Mouse (Mus musculus) MEL (cell line): ENCODE data around the gene Ptprk. TPM values are rescaled to one million over a fixed set of nuclear protein-coding genes. Genes with fewer than 3 reads are reported as not detected.
A peak's percentile ranks its signal among the peaks of the same experiment; 100 is the strongest.

Experiments
- DNase-seq: peaks from one replicate; pipeline ENCODE4 v3.0.0; 2011; ENCODE audit warnings: low read depth, low spot score
- H3K27ac ChIP-seq: 2 replicates; pipeline ENCODE4 v1.5.1; 2012; ENCODE audit warnings: low read depth, mild to moderate bottlenecking, control low read depth, low read length, moderate library complexity; ENCODE audit not compliant: control insufficient read depth
- H3K27me3 ChIP-seq, 2 experiments: fragments of 150-350 bp in 1 of 2; sonication (generic) in 1 of 2; 2 replicates each; pipeline ENCODE4 v1.6.1; 2012; ENCODE audit warnings: low read length in 2 of 2, mild to moderate bottlenecking in 2 of 2, improper control_type of control experiment in 1 of 2, moderate library complexity in 1 of 2; ENCODE audit not compliant: insufficient read depth in 2 of 2, control insufficient read depth in 1 of 2
- H3K36me3 ChIP-seq, 2 experiments: 2 replicates each; pipeline ENCODE4 v1.6.1; 2012 to 2014; ENCODE audit warnings: low read length in 2 of 2, improper control_type of control experiment in 1 of 2, inconsistent platforms in 1 of 2, mild to moderate bottlenecking in 1 of 2; ENCODE audit not compliant: insufficient read depth in 2 of 2, control insufficient read depth in 1 of 2
- H3K4me1 ChIP-seq, 2 experiments: fragments of 150-350 bp in 1 of 2; sonication (generic) in 1 of 2; 2 replicates each; pipeline ENCODE4 v1.6.1; 2012; ENCODE audit warnings: low read length in 2 of 2, improper control_type of control experiment in 1 of 2, mild to moderate bottlenecking in 1 of 2; ENCODE audit not compliant: insufficient read depth in 2 of 2, control insufficient read depth in 1 of 2
- H3K4me3 ChIP-seq, 2 experiments: fragments of 150-350 bp in 1 of 2; sonication (generic) in 1 of 2; 2 replicates each; pipeline ENCODE4 v1.5.1; 2012; ENCODE audit warnings: low read depth in 2 of 2, low read length in 2 of 2, mild to moderate bottlenecking in 2 of 2, moderate library complexity in 2 of 2, control low read depth in 1 of 2, improper control_type of control experiment in 1 of 2; ENCODE audit not compliant: control insufficient read depth in 1 of 2, insufficient read depth in 1 of 2
- H3K79me2 ChIP-seq: 2 replicates; pipeline ENCODE4 v1.6.1; 2012; ENCODE audit warnings: mild to moderate bottlenecking, low read length, moderate library complexity; ENCODE audit not compliant: control insufficient read depth, poor library complexity, insufficient read depth
- H3K9ac ChIP-seq: 2 replicates; pipeline ENCODE4 v1.6.1; 2012; ENCODE audit warnings: low read depth, mild to moderate bottlenecking, control low read depth, low read length, moderate library complexity; ENCODE audit not compliant: control insufficient read depth, poor library complexity, severe bottlenecking
- H3K9me3 ChIP-seq: fragments of 150-350 bp; sonication (generic); replicated peaks from 2 replicates; pipeline ENCODE4 v1.6.1; 2012; ENCODE audit warnings: mild to moderate bottlenecking, low read length, improper control_type of control experiment, moderate library complexity; ENCODE audit not compliant: insufficient read depth
- CHD1 ChIP-seq: IDR thresholded peaks from 2 replicates; pipeline ENCODE4 v1.6.1; 2012; ENCODE audit warnings: low read depth, mild to moderate bottlenecking, inconsistent platforms, low read length, improper control_type of control experiment
- E2F4 ChIP-seq: IDR thresholded peaks from 2 replicates; pipeline ENCODE4 v1.6.1; 2011; ENCODE audit warnings: low read depth, low read length, improper control_type of control experiment, borderline replicate concordance
- EP300 ChIP-seq, 2 experiments: IDR thresholded peaks; 2 replicates each; pipeline ENCODE4 v1.6.1; 2011; ENCODE audit warnings: improper control_type of control experiment in 2 of 2, low read length in 2 of 2, low read depth in 1 of 2, mild to moderate bottlenecking in 1 of 2
- ETS1 ChIP-seq: IDR thresholded peaks from 2 replicates; pipeline ENCODE4 v1.6.1; 2012; ENCODE audit warnings: low read depth, mild to moderate bottlenecking, inconsistent platforms, low read length, improper control_type of control experiment, moderate library complexity
- GATA1 ChIP-seq: IDR thresholded peaks from 2 replicates; pipeline ENCODE4 v1.6.1; 2011; ENCODE audit warnings: low read depth, low read length, improper control_type of control experiment
- MYB ChIP-seq: IDR thresholded peaks from 2 replicates; pipeline ENCODE4 v1.6.1; 2011; ENCODE audit warnings: mild to moderate bottlenecking, low read depth, low read length, improper control_type of control experiment
- NELFE ChIP-seq: IDR thresholded peaks from 2 replicates; pipeline ENCODE4 v1.6.1; 2011; ENCODE audit warnings: low read depth, low read length, improper control_type of control experiment
- NRF1 ChIP-seq: IDR thresholded peaks from 2 replicates; pipeline ENCODE4 v1.6.1; 2014; ENCODE audit warnings: low read depth, mild to moderate bottlenecking, inconsistent platforms, low read length, improper control_type of control experiment, moderate library complexity; ENCODE audit not compliant: poor library complexity, insufficient read depth, severe bottlenecking
- RCOR1 ChIP-seq: IDR thresholded peaks from 2 replicates; pipeline ENCODE4 v1.6.1; 2012; ENCODE audit warnings: low read depth, mild to moderate bottlenecking, inconsistent platforms, low read length, improper control_type of control experiment
- TCF12 ChIP-seq: IDR thresholded peaks from 2 replicates; pipeline ENCODE4 v1.6.1; 2014; ENCODE audit warnings: low read depth, mild to moderate bottlenecking, inconsistent platforms, low read length, improper control_type of control experiment, moderate library complexity
- USF2 ChIP-seq, 2 experiments: IDR thresholded peaks; 2 replicates each; pipeline ENCODE4 v1.6.1; 2011 to 2012; ENCODE audit warnings: improper control_type of control experiment in 2 of 2, low read length in 2 of 2, borderline replicate concordance in 1 of 2, inconsistent platforms in 1 of 2, low read depth in 1 of 2, mild to moderate bottlenecking in 1 of 2; ENCODE audit not compliant: insufficient read depth in 1 of 2
- ZC3H11A ChIP-seq: IDR thresholded peaks from 2 replicates; pipeline ENCODE4 v1.6.1; 2012; ENCODE audit warnings: low read depth, mild to moderate bottlenecking, inconsistent platforms, low read length, improper control_type of control experiment
- ZMIZ1 ChIP-seq: IDR thresholded peaks from 2 replicates; pipeline ENCODE4 v1.6.1; 2012; ENCODE audit warnings: low read depth, mild to moderate bottlenecking, inconsistent platforms, low read length, improper control_type of control experiment, moderate library complexity
- polyA plus RNA-seq, 2 experiments: library from polyadenylated mRNA; stranded (reverse) in 1 of 2; unstranded in 1 of 2; fragments of >175 nt in 1 of 2; fragments of >200 nt in 1 of 2; gene quantifications; 2 replicates each; pipeline versions ENCODE4 v1.2.1 to v1.2.4; 2012; ENCODE audit warnings: low replicate concordance in 2 of 2, low read depth in 1 of 2; ENCODE audit not compliant: insufficient read length in 2 of 2, insufficient read depth in 1 of 2, missing spikeins in 1 of 2
- total RNA-seq: library from RNA; depleted of rRNA; stranded (reverse); fragments of 300-350 nt; gene quantifications from 2 replicates; pipeline ENCODE4 v1.2.3, GENCODE M21; 2012

Gene Ptprk
- total and polyA plus RNA-seq, 3 experiments = under 0.01 TPM; not detected in 2

GRCm38 (mm10) chr10:28566378-28566777 lies 491.8 kb downstream of the Ptprk start:
- H3K27ac ChIP-seq = no peak overlapping the region
- no peak overlapping the region for H3K9ac ChIP-seq
- H3K4me3 ChIP-seq = no peak overlapping the region
- no peak for TF ChIP-seq NELFE
- TF ChIP-seq USF2 (IDR thresholded peaks at IDR 0.05; ENCODE audit: borderline replicate concordance in 1 of 2, insufficient read depth in 1 of 2, low read depth in 1 of 2, low read length in 2 of 2) = no peak
- TF ChIP-seq EP300 (IDR thresholded peaks at IDR 0.05; ENCODE audit: low read depth in 1 of 2, low read length in 2 of 2) = peak; percentile 38 to 48; a peak in 2 of 4 replicates
- TF ChIP-seq MYB = no peak
- peak; percentile 53 for TF ChIP-seq TCF12
- TF ChIP-seq GATA1 = peak; percentile 44; the same call in 1 of the 2 replicates
- peak; percentile 40; the same call in 1 of the 2 replicates for TF ChIP-seq RCOR1
- 0 out of 2 replicates have a peak, but pooled peaks have one; percentile 15 for TF ChIP-seq ETS1
- peaks cover 0 to 3% of the 10 kb centered on the region in 2 experiments; a peak in 2 of 4 replicates for H3K36me3 ChIP-seq
- no peaks in the 10 kb centered on the region for H3K79me2 ChIP-seq
- H3K27me3 ChIP-seq = no peaks in the 10 kb centered on the region
- peak; percentile 47 for DNase-seq
- peaks cover 0 to 5% of the 10 kb centered on the region in 2 experiments; a peak in 2 of 4 replicates for H3K4me1 ChIP-seq
- no peaks in the 10 kb centered on the region for H3K9me3 ChIP-seq

- DNase-seq = no peak
- no peak for TF ChIP-seq CHD1
- no peak for TF ChIP-seq ZC3H11A
- no peak for TF ChIP-seq NRF1
- no peak for TF ChIP-seq ZMIZ1
- peaks cover 0 to 5% of the 10 kb centered on the region in 2 experiments; a peak in 2 of 4 replicates for H3K4me1 ChIP-seq
- no peak overlapping the region for H3K9ac ChIP-seq
- no peaks in the 10 kb centered on the region for H3K27me3 ChIP-seq
- no peak overlapping the region for H3K4me3 ChIP-seq
- no peaks in the 10 kb centered on the region for H3K9me3 ChIP-seq
- H3K36me3 ChIP-seq = peaks cover 0 to 3% of the 10 kb centered on the region in 2 experiments; a peak in 2 of 4 replicates
- no peak overlapping the region for H3K27ac ChIP-seq
- H3K79me2 ChIP-seq = no peaks in the 10 kb centered on the region
Measured at GRCm38 (mm10) chr10:28566828-28567227, 492.2 kb downstream of the Ptprk start.

- no peaks in the 10 kb centered on the region for H3K79me2 ChIP-seq
- H3K4me3 ChIP-seq = no peak overlapping the region
- H3K9me3 ChIP-seq = no peaks in the 10 kb centered on the region
- H3K36me3 ChIP-seq = peaks cover 0 to 3% of the 10 kb centered on the region in 2 experiments; a peak in 2 of 4 replicates
- no peaks in the 10 kb centered on the region for H3K27me3 ChIP-seq
- H3K9ac ChIP-seq = no peak overlapping the region
- no peak for DNase-seq
- H3K27ac ChIP-seq = no peak overlapping the region
- H3K4me1 ChIP-seq = peaks cover 0 to 5% of the 10 kb centered on the region in 2 experiments; a peak in 2 of 4 replicates
- TF ChIP-seq E2F4 = no peak
- no peak for TF ChIP-seq ZMIZ1
- TF ChIP-seq ZC3H11A = no peak
- no peak for TF ChIP-seq CHD1
- TF ChIP-seq MYB = no peak
- TF ChIP-seq, all 39 proteins: peak for 0
Measured at GRCm38 (mm10) chr10:28567441-28567840, 492.8 kb downstream of the Ptprk start.
